Comparison of ENCODE assay signal across 14 mouse cellular contexts in the genomic region with DNA sequence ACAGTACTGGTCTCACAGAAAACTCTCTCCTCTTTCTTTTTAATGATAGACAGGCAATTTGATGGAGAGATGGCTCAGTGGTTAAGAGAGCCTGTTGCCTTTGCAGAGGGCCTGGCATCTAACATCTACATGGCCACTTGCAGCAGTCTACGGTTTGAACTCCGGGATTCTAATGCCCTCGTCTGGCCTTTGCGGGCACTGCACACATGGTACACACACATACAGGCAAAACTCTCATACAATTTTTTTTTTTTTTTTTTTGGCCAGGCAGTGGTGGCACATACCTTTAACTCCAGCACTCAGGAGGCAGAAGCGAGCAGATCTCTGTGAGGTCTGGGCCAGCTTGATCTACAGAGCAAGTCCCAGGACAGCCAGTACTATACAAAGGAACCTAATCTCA. TPM values are rescaled to one million over a fixed set of nuclear protein-coding genes. Genes with fewer than 3 reads are reported as not detected.
DNase-seq lines count a peak whose midpoint lies in the region; ATAC-seq lines count a peak whose summit lies in the region.
"Had no signal": no experiment of that assay in that cellular context is flagged by ENCODE, and none has a peak within 500 bp of the region (broad histone marks: within the 10 kb centered on the region; RNA-seq: fewer than 3 reads in every experiment).

No protein-coding gene starts in this region.

- peak; percentile 8 for DNase-seq in right cerebral cortex, postnatal 14 days
- no peak for DNase-seq in right cerebral cortex, postnatal 36 days (ENCODE audit: low spot score in 2 of 2)
- peak; percentile 23 to 39 for DNase-seq in B cell, adult 2 months
- peak; percentile 84 for DNase-seq in ES-CJ7 (ENCODE audit: low read depth, low spot score)
- no peak for DNase-seq in gastrocnemius, adult 8-10 months (ENCODE audit: low spot score in 2 of 2)
- no peak for DNase-seq in gastrocnemius, postnatal 10 days
- DNase-seq: adrenal gland, adult 2 months; cerebellum, adult 18-20 months; heart, adult 18-20 months; kidney, adult 2 months; left cerebral cortex, postnatal 4 days; right cerebral cortex, adult 18-20 months had no signal

- ATAC-seq in granulocyte monocyte progenitor cell, adult 5-6 weeks (replicated peaks; ENCODE audit: poor library complexity, severe bottlenecking): peak; percentile 43
- ATAC-seq: midbrain, embryonic 16.5 days had no signal

RNA-seq across cellular contexts. Expression of a gene that starts 2.4 kb away (rescaled TPM):
- total RNA-seq in granulocyte monocyte progenitor cell, adult 5-6 weeks (2014; fragmentation: Nextera tagmentation): not detected in 2 replicates
- not detected in 2 replicates for total RNA-seq in granulocyte monocyte progenitor cell, adult 5-6 weeks (2017)
- total RNA-seq in gastrocnemius, adult 8-10 months (2022): not detected
- total RNA-seq in gastrocnemius, postnatal 10 days (2021): under 1 TPM; 0.02 TPM

Comparison
In these comparisons a context has a peak if more than half of its experiments do, and no peak if none do; other contexts are left out.
1. DNase-seq: peak in right cerebral cortex, postnatal 14 days (single experiment), B cell, adult 2 months (2 of 2) and ES-CJ7 (single experiment); none in right cerebral cortex, postnatal 36 days (0 of 2), gastrocnemius, adult 8-10 months (0 of 2) and gastrocnemius, postnatal 10 days (single experiment).